Mouse (Mus musculus) skeletal muscle tissue, adult 2 months (tissue): ENCODE results near the gene Trpm5.

ENCODE experiments used
- DNase-seq: peaks from one replicate; pipeline ENCODE4 v3.0.0-alpha.2; 2012; ENCODE audit warnings: low read depth, low spot score

Trpm5 gene

GRCm38 (mm10) chr7:143094592-143095553 is at the start of gene Trpm5:
TSS of gene Trpm5 (minus strand) at chr7:143094642.
- no peak for DNase-seq

GRCm38 (mm10) chr7:143142680-143143079 is 48.2 kb upstream of the Trpm5 start:
- no peak for DNase-seq

- DNase-seq: no peak
Observed at GRCm38 (mm10) chr7:143139932-143140331, 45.5 kb upstream of the Trpm5 start.

GRCm38 (mm10) chr7:143138789-143139188 is 44.3 kb upstream of the Trpm5 start:
- peak; percentile 34 for DNase-seq

GRCm38 (mm10) chr7:143136561-143136960 is 42.1 kb upstream of the Trpm5 start:
- DNase-seq: no peak

- no peak for DNase-seq
Observed at GRCm38 (mm10) chr7:143136125-143136524, 41.7 kb upstream of the Trpm5 start.

- no peak for DNase-seq
Observed at GRCm38 (mm10) chr7:143132815-143133214, 38.4 kb upstream of the Trpm5 start.

GRCm38 (mm10) chr7:143124902-143125301 is 30.5 kb upstream of the Trpm5 start:
- DNase-seq: no peak

GRCm38 (mm10) chr7:143123876-143124669 is 29.6 kb upstream of the Trpm5 start:
- peak; percentile 62 for DNase-seq

GRCm38 (mm10) chr7:143122191-143122590 is 27.7 kb upstream of the Trpm5 start:
- no peak for DNase-seq

GRCm38 (mm10) chr7:143119826-143120225 is 25.4 kb upstream of the Trpm5 start:
- DNase-seq: no peak

GRCm38 (mm10) chr7:143119407-143119806 is 25.0 kb upstream of the Trpm5 start:
- no peak for DNase-seq

- DNase-seq: no peak
Observed at GRCm38 (mm10) chr7:143116521-143116920, 22.1 kb upstream of the Trpm5 start.

GRCm38 (mm10) chr7:143114773-143115172 is 20.3 kb upstream of the Trpm5 start:
- DNase-seq: no peak

- DNase-seq: no peak
Observed at GRCm38 (mm10) chr7:143112395-143112794, 18.0 kb upstream of the Trpm5 start.

- no peak for DNase-seq
Observed at GRCm38 (mm10) chr7:143111719-143112118, 17.3 kb upstream of the Trpm5 start.

- DNase-seq: no peak
Observed at GRCm38 (mm10) chr7:143110803-143111202, 16.4 kb upstream of the Trpm5 start.

- DNase-seq: no peak
Observed at GRCm38 (mm10) chr7:143109696-143110095, 15.3 kb upstream of the Trpm5 start.

- DNase-seq: no peak
Observed at GRCm38 (mm10) chr7:143108996-143109660, 14.7 kb upstream of the Trpm5 start.

GRCm38 (mm10) chr7:143108200-143108599 is 13.8 kb upstream of the Trpm5 start:
- no peak for DNase-seq

GRCm38 (mm10) chr7:143106672-143107465 is 12.4 kb upstream of the Trpm5 start:
- DNase-seq: no peak
